Mouse (Mus musculus): ENCODE data around the gene Tor1a. TPM values are rescaled to one million over a fixed set of nuclear protein-coding genes. Genes with fewer than 3 reads are reported as not detected.

Gene Tor1a
- polyA plus RNA-seq, 1 experiment from 2014 or later: 95.0 TPM

- Histone ChIP-seq H3K36me3 (ENCODE audit: poor library complexity, severe bottlenecking) (no peaks in the 10 kb centered on the region), H3K27me3 (no peaks in the 10 kb centered on the region), H3K4me3 (no peak overlapping the region), H3K27ac (no peak overlapping the region), H3K4me2 (no peak overlapping the region), H3K9me3 (replicated peaks) (no peaks in the 10 kb centered on the region), H3K9ac (no peak overlapping the region), H3K4me1 (no peaks in the 10 kb centered on the region; the same call in 1 of the 2 replicates)
- no peak for ATAC-seq
- 27% methylated on average over 3 of the region's 3 CpGs for WGBS
Observed at GRCm38 (mm10) chr2:30914836-30915235, 52.9 kb downstream of the Tor1a start.

DNA sequence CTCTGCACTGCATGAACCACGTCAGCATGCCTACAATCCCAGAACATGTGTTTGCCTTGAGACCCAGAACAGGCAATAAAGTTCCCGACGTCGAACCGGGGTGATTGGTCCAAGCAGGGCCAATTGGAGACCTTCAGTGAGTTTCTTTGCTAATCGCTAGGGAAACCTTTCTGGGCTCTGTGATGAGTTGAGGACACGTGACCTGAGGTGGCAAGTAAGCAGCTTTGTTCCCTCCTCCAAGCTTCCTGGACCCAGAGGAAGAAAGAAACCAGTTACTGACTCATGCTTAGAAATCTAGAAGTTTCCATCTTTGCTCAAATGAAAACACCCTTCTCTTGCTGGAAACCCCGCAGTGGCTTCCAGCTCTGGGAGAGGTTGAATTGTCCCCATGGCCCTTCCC is 54.7 kb downstream of the Tor1a start:
- ATAC-seq: no peak
- 86% methylated on average over 8 of the region's 8 CpGs for WGBS

GRCm38 (mm10) chr2:30912291-30912773 is 55.4 kb downstream of the Tor1a start:
- WGBS: 65% methylated on average over 4 of the region's 4 CpGs
- no peaks in the 10 kb centered on the region; the same call in 1 of the 2 replicates for H3K4me1 ChIP-seq
- no peaks in the 10 kb centered on the region for H3K27me3 ChIP-seq
- H3K4me2 ChIP-seq: no peak overlapping the region
- no peak overlapping the region for H3K9ac ChIP-seq
- no peak for ATAC-seq
- no peaks in the 10 kb centered on the region for H3K9me3 ChIP-seq (replicated peaks)
- no peak overlapping the region for H3K27ac ChIP-seq
- no peaks in the 10 kb centered on the region for H3K36me3 ChIP-seq (ENCODE audit: poor library complexity, severe bottlenecking)
- H3K4me3 ChIP-seq: no peak overlapping the region

More for the DNA sequence above, 54.7 kb downstream of the Tor1a start:
- Histone ChIP-seq H3K27ac (no peak overlapping the region), H3K4me1 (no peaks in the 10 kb centered on the region; the same call in 1 of the 2 replicates), H3K4me2 (no peak overlapping the region), H3K4me3 (no peak overlapping the region), H3K27me3 (no peaks in the 10 kb centered on the region), H3K9ac (no peak overlapping the region), H3K36me3 (ENCODE audit: poor library complexity, severe bottlenecking) (no peaks in the 10 kb centered on the region), H3K9me3 (replicated peaks) (no peaks in the 10 kb centered on the region)

Other genes starting within 250 kb of the Tor1a start
- 3.8 and 4.5 TPM in 2 replicates for gene 1700001O22Rik, start 164.3 kb downstream of the Tor1a start, polyA plus RNA-seq (2015; fragmentation: Nextera tagmentation; extraction: Ambion mirVana)
- 120 and 127 TPM in 2 replicates for gene Ntmt1, start 160.1 kb downstream of the Tor1a start, polyA plus RNA-seq (2015; fragmentation: Nextera tagmentation; extraction: Ambion mirVana)
- 39.4 and 43.4 TPM in 2 replicates for gene Asb6, start 137.6 kb downstream of the Tor1a start, polyA plus RNA-seq (2015; fragmentation: Nextera tagmentation; extraction: Ambion mirVana)
- gene Prrx2, start 133.0 kb downstream of the Tor1a start, polyA plus RNA-seq (2015; fragmentation: Nextera tagmentation; extraction: Ambion mirVana): 1.8 and 3.0 TPM in 2 replicates
- gene Ptges, start 38.1 kb downstream of the Tor1a start, polyA plus RNA-seq (2015; fragmentation: Nextera tagmentation; extraction: Ambion mirVana): 1.5 and 2.1 TPM in 2 replicates
- gene Tor1b, start 15.0 kb downstream of the Tor1a start, polyA plus RNA-seq (2015; fragmentation: Nextera tagmentation; extraction: Ambion mirVana): 23.3 and 26.4 TPM in 2 replicates
- 75.7 and 81.0 TPM in 2 replicates for gene BC005624, start 14.3 kb upstream of the Tor1a start, polyA plus RNA-seq (2015; fragmentation: Nextera tagmentation; extraction: Ambion mirVana)
- gene Usp20, start 14.3 kb upstream of the Tor1a start, polyA plus RNA-seq (2015; fragmentation: Nextera tagmentation; extraction: Ambion mirVana): 34.6 and 35.2 TPM in 2 replicates
- 12.5 and 12.7 TPM in 2 replicates for gene Fnbp1, start 174.1 kb upstream of the Tor1a start, polyA plus RNA-seq (2015; fragmentation: Nextera tagmentation; extraction: Ambion mirVana)
- 28.6 and 34.3 TPM in 2 replicates for gene Gpr107, start 184.4 kb upstream of the Tor1a start, polyA plus RNA-seq (2015; fragmentation: Nextera tagmentation; extraction: Ambion mirVana)

Data from forebrain, embryonic 13.5 days (tissue).